Mouse (Mus musculus): ENCODE data around the gene Szt2. TPM values are rescaled to one million over a fixed set of nuclear protein-coding genes. Genes with fewer than 3 reads are reported as not detected.
A peak's percentile ranks its signal among the peaks of the same experiment; 100 is the strongest.

The Szt2 gene
- total RNA-seq (2014; fragmentation: Nextera tagmentation) = 26.4 and 29.1 TPM in 2 replicates
- 4.3 and 17.6 TPM in 2 replicates for total RNA-seq (2017)

GRCm38 (mm10) chr4:118409142-118409900 is at the start of gene Szt2, which contains the start of gene Med8:
TSS of gene Szt2 (minus strand) at chr4:118409273.
TSS of gene Med8 (plus strand) at chr4:118409337.
- ATAC-seq (replicated peaks; ENCODE audit: low FRiP score, low TSS enrichment, poor library complexity, severe bottlenecking) = peak; percentile 98

GRCm38 (mm10) chr4:118457345-118457975 is 48.4 kb upstream of the Szt2 start, which contains the start of gene Mpl:
TSS of gene Mpl (minus strand) at chr4:118457513.
- ATAC-seq (replicated peaks; ENCODE audit: low FRiP score, low TSS enrichment, poor library complexity, severe bottlenecking) = no peak; the same call in 1 of the 2 replicates

GRCm38 (mm10) chr4:118446415-118447153 is 37.5 kb upstream of the Szt2 start:
- no peak for ATAC-seq (replicated peaks; ENCODE audit: low FRiP score, low TSS enrichment, poor library complexity, severe bottlenecking)

GRCm38 (mm10) chr4:118445781-118446414 is 36.8 kb upstream of the Szt2 start:
- ATAC-seq (replicated peaks; ENCODE audit: low FRiP score, low TSS enrichment, poor library complexity, severe bottlenecking) = no peak

GRCm38 (mm10) chr4:118445088-118445487 is 36.0 kb upstream of the Szt2 start:
- ATAC-seq (replicated peaks; ENCODE audit: low FRiP score, low TSS enrichment, poor library complexity, severe bottlenecking) = no peak

GRCm38 (mm10) chr4:118437829-118438253 is 28.8 kb upstream of the Szt2 start:
- ATAC-seq (replicated peaks; ENCODE audit: low FRiP score, low TSS enrichment, poor library complexity, severe bottlenecking) = no peak

- ATAC-seq (replicated peaks; ENCODE audit: low FRiP score, low TSS enrichment, poor library complexity, severe bottlenecking) = peak; percentile 97
These were observed 27.9 kb upstream of the Szt2 start, which contains the start of gene Cdc20 for GRCm38 (mm10) chr4:118436820-118437603. TSS of gene Cdc20 (minus strand) at chr4:118437352.

- no peak for ATAC-seq (replicated peaks; ENCODE audit: low FRiP score, low TSS enrichment, poor library complexity, severe bottlenecking)
These were observed 23.3 kb upstream of the Szt2 start for GRCm38 (mm10) chr4:118432332-118432731.

GRCm38 (mm10) chr4:118429215-118429895 is 20.3 kb upstream of the Szt2 start:
- no peak for ATAC-seq (replicated peaks; ENCODE audit: low FRiP score, low TSS enrichment, poor library complexity, severe bottlenecking)

GRCm38 (mm10) chr4:118428531-118429214 is 19.6 kb upstream of the Szt2 start:
- peak; percentile 58 for ATAC-seq (replicated peaks; ENCODE audit: low FRiP score, low TSS enrichment, poor library complexity, severe bottlenecking)

GRCm38 (mm10) chr4:118427768-118428451 is 18.8 kb upstream of the Szt2 start, which contains the start of gene Elovl1:
TSS of gene Elovl1 (plus strand) at chr4:118428093.
- ATAC-seq (replicated peaks; ENCODE audit: low FRiP score, low TSS enrichment, poor library complexity, severe bottlenecking) = peak; percentile 80

- ATAC-seq (replicated peaks; ENCODE audit: low FRiP score, low TSS enrichment, poor library complexity, severe bottlenecking) = peak; percentile 2; the same call in 1 of the 2 replicates
These were observed 18.3 kb upstream of the Szt2 start for GRCm38 (mm10) chr4:118427415-118427767.

GRCm38 (mm10) chr4:118425374-118425773 is 16.3 kb upstream of the Szt2 start:
- ATAC-seq (replicated peaks; ENCODE audit: low FRiP score, low TSS enrichment, poor library complexity, severe bottlenecking) = no peak

GRCm38 (mm10) chr4:118424541-118425160 is 15.6 kb upstream of the Szt2 start:
- peak; percentile 51 for ATAC-seq (replicated peaks; ENCODE audit: low FRiP score, low TSS enrichment, poor library complexity, severe bottlenecking)

- no peak for ATAC-seq (replicated peaks; ENCODE audit: low FRiP score, low TSS enrichment, poor library complexity, severe bottlenecking)
These were observed 12.3 kb upstream of the Szt2 start for GRCm38 (mm10) chr4:118421384-118421783.

- ATAC-seq (replicated peaks; ENCODE audit: low FRiP score, low TSS enrichment, poor library complexity, severe bottlenecking) = no peak
These were observed 8.2 kb upstream of the Szt2 start for GRCm38 (mm10) chr4:118417112-118417797.
